Mouse (Mus musculus) frontal cortex, postnatal 10 days (tissue): ENCODE data around the gene Prep.
A peak's percentile ranks its signal among the peaks of the same experiment; 100 is the strongest.

Experiments
- DNase-seq, 2 experiments: peaks; one replicate each; pipeline ENCODE4 v3.0.0; 2022; ENCODE audit warnings: low spot score in 2 of 2, mixed read lengths in 1 of 2

Gene Prep

GRCm38 (mm10) chr10:45066931-45067308 lies at the start of gene Prep:
Gene Prep (plus strand): TSS chr10:45067203.
- DNase-seq: peak; percentile 84 to 88

GRCm38 (mm10) chr10:45017352-45017751 lies 49.7 kb upstream of the Prep start:
- no peak for DNase-seq

DNA sequence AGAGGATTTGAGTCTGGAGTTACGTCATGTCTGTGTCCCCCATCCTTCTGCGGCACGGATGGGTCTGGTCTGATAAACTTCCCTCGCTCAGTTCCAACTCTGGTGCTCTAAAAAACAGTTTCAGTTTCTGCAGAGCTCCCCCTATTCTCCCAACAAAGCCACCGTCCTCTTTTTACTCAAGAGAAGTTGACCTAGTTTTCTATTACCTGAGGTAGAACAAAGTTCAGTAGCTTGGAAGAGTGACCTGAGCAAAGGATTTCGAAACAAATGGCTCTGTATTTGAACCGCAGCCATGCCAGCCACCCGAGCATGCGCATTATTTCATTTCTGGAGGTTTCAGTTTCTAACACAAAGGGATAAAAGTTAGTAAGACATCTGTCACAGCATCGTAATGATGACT lies 49.2 kb upstream of the Prep start:
- no peak for DNase-seq

DNA sequence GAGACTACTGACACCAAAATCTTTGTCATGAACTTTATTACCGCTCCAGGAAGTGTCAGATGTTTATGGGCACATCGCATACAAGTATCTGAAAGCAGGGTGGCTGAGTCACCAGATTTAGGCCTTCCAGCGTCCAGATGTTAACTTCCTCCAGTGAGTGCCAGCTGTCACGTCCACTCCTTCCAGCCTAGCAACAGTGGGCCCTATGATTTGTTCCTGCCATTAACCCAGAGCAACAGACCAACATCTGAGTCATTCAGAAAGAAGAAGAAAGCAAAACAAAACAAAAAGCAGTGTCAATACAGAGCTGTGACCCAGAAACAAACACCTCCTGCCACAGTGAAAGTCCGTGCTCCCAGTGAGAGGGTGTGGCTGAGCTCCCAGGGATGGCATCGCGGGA lies 47.6 kb upstream of the Prep start:
- no peak for DNase-seq

GRCm38 (mm10) chr10:45019849-45020248 lies 47.2 kb upstream of the Prep start:
- no peak for DNase-seq

DNA sequence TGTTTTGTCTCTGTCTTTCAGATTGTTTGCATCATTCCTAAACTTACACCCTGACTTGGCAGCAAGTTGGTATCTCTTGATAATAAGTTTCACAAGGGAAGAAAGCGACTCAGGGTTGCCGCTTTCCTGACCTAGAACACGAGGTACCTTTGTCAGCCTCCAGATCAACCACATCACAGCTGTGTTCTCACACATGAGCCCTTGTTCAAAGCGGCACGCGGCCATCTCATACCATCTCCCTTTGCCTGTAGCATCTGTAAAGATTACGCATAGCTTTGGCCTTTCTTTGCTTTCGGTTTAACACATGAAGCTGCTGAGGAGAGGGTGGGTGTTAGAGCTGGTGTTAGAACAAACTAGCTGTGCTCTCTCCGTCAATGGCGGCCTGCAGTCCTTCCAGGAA lies 46.7 kb upstream of the Prep start:
- DNase-seq: no peak

- DNase-seq: no peak
Measured at GRCm38 (mm10) chr10:45025184-45025583, 41.8 kb upstream of the Prep start.

DNA sequence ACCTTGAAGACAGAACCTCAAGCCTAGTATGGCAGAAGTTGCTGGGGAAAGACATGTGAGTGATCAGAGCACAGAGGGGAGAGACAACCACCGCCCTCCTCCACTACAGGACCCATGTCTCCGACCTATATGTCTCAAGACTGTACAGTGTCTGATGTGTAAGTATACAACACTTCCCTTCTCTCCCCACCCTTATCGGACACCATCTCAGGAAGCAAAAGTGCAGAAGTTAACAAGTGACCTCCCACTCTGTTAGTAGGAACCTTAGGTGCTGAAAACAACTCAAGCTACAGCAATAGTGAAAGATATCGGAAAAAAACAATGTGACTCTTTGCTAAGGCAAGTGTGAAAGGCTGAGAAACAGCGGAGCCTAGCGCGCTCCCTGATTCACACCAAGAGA lies 40.1 kb upstream of the Prep start:
- no peak for DNase-seq

DNA sequence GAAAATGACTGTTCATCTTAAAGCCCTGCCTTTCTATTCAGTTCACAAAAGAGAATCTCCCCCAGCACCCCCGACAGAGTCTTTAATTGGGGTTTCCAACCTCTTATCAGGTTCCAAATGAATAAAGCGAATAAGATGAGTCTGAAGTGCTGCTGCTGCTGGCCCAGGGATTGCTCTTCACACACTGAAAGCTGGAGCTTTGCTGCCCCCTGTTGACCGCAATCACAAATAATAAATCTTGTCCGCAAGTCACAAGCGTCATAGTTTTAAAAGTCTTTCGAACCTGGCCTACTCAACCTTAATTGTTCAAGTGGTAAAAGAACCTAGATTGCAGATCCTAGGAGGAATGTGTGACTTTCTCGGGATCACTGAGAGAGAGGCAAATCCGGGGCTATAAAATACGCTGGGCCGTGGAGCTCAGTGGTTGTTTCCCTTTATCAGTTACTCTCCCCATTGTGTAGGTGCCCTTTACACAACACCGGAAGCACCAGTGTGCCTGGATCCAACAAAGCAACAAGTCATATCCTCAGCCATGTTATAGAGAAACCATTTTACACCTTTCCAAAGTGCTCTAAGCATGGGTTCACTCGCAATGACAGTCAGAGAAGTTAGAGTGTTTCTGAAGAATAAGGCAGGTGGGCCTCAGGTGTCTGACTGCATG lies 21.6 kb upstream of the Prep start:
- DNase-seq: peak; percentile 44 to 76

GRCm38 (mm10) chr10:45048158-45048557 lies 18.8 kb upstream of the Prep start:
- DNase-seq: no peak

- no peak for DNase-seq
Measured at GRCm38 (mm10) chr10:45048622-45049021, 18.4 kb upstream of the Prep start.

GRCm38 (mm10) chr10:45051125-45051744 lies 15.8 kb upstream of the Prep start:
- peak in 1 of 2 experiments; percentile 49 for DNase-seq

DNA sequence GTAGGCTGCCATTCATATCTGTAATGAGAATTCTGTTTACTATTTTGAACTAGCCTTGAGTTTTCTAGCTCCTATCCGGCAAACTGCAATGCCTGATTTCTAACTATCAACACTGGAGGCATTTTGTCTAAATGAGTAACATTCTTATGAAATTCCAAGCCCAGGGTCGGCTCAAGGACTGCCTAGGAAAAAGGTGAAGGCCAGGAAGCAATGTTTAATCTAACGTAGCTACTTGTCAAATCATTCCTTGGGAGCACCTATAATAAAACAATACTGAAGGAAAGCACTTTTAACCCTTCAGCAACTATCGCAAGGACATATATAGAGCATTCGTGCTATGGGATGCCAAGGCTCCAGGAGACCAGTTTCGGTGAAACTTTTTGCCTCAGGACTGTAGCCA lies 8.6 kb upstream of the Prep start:
- DNase-seq: no peak

DNA sequence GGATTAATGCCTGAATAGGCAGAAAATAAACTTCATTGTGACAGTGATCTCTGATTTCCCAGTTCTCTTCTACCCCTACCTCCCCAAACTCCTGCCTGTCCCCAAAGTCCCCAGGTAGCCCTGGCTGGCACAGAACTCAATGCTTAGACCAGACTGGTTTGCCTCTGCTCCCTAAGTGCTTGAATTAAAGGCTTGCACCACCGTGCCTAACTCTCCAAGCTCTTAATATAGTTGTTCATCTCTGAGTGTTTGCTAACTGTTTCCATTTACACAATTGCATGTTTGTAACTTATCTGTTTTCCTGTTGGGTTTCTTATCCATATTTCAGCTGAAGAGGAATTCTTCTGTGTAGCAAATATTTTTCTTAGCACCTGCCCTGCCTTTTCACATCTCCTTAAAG lies 6.2 kb upstream of the Prep start:
- DNase-seq: no peak

DNA sequence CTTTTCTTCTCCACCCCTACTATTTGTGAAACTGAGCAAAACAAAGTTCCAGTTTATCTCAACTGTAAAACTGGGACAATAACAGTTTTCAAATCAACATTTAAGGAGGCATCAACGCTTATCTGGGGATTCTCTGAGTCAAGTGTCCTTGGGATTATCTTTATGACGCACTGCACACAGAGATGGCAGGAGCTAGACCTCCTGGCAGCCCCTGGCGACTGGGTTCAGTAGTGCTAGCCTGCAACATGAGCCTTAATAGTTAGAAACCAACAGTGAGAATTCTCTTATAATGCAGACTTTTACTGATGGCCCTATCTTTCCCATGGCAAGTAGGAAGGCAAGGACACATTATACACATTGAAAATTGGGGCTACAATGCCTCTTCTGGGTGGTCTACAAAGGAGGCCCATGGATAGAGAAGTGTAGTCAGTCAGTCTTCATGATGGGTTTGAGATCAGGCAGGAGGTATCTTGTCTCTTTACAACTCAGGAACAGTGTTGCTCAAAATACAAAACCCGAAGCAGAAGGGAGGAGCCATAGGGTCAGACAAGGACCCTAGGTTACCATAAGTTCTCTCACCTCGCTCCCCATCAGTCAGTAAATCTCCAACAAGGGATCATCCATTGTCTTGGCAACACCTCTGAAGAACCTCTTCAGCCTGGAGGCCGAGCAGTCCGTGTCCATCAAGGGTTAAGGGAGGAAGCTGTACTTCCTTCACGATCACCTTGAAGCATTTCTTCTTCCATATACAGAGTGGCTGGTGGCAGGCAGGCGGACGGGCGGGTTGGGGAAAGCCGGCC lies 672 bp upstream of the Prep start:
- no peak for DNase-seq

- DNase-seq: no peak
Measured at GRCm38 (mm10) chr10:45067436-45067925, 478 bp downstream of the Prep start.

DNA sequence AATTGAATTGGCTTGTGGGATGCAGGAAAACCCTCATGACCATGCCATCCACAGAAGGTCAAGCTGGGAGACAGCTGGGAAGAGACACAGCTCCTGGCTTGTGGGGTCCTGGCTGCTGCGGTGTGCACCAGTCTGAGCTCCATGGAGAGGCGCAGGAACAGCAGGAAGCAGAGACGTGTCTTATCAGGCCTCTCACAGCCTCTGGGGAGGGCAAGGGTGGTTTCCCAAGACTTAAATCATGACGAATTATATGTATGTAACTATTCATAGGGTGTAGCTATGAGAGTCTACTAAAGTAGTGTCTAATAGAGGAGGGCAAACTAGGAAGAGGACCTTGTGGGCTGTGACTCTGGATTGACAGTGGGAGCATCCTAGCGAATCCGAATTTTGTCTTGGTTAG lies 2.6 kb downstream of the Prep start:
- no peak for DNase-seq

DNA sequence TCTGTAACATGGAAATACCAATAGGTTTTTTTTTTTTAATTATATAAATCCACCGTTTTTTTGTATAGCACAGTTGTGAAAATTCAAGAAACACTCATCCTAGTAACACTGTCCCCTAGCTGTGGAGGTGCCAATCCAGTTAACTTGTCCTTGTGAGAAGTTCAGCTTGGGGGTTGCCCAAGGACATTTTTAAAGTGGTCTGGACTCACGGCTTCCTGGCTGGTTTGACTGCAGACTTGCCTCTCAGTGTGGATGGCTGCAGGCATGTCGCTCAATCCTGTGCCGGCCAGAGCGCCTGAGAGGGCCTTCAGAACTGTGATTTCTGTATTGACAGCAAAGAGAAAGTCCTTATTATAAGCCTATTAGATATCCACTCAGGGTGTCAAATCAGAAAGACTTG lies 3.4 kb downstream of the Prep start:
- no peak for DNase-seq

DNA sequence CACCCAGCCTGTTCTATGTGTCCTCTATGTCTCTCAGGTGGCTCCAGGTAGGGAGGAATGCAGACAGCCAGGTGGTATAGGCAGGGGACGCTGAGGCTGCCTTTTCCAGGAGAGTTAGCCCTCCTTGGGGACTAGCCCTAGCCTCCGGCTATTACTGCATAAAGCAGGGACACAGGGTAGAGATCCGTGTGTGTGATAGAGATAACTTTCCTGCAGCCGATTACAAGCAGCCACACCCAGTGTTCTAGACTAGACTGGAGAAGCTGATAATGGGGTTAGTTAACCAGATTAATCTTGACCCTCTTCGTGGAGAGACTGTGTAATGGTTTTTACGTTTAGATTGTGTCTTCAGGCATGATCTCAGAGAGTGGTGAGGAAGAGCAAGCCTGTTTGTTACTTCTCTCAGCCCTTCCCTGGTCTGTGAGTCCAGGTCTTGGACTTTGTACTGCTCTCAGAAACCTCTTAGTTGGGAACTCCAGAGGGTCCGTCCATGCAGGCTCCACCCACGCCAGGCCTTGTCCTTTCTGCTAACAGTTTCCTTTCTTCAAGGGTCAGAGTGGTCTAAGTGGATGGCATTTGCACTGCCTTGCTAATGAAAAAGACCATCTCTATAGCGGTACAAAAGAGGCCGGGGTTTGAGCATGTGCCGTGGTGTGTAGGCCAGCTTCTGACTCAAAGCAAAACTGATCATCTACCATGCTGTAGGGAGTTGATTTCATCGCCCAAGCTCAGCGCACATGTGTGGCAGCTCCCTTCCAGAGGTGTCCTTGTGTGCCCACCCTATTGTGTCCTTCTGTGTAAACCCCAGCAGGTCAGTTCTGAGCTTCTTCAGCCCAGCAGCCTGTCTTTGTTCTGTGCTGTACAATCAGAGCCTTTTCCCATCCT lies 4.2 kb downstream of the Prep start:
- no peak for DNase-seq

- DNase-seq: no peak
Measured at GRCm38 (mm10) chr10:45072339-45072738, 5.3 kb downstream of the Prep start.

GRCm38 (mm10) chr10:45074543-45074942 lies 7.5 kb downstream of the Prep start:
- no peak for DNase-seq
